Mouse (Mus musculus) heart, embryonic 10.5 days (tissue): Measurements from ENCODE around the gene Cmtm6. TPM values are rescaled to one million over a fixed set of nuclear protein-coding genes. Genes with fewer than 3 reads are reported as not detected.

Experiments used
- DNase-seq: peaks from one replicate; pipeline ENCODE4 v3.0.0-alpha.2; 2017; ENCODE audit warnings: low spot score
- H3K27ac ChIP-seq: fragments of 300-500 bp; sonication (generic); 2 replicates; pipeline ENCODE4 v1.5.1; 2016; ENCODE audit warnings: mild to moderate bottlenecking
- H3K27me3 ChIP-seq: fragments of 300-500 bp; sonication (generic); 2 replicates; pipeline ENCODE4 v1.6.1; 2016; ENCODE audit warnings: mild to moderate bottlenecking; ENCODE audit not compliant: poor library complexity, insufficient read depth, severe bottlenecking
- H3K36me3 ChIP-seq: fragments of 300-500 bp; sonication (generic); 2 replicates; pipeline ENCODE4 v1.6.1; 2016; ENCODE audit warnings: mild to moderate bottlenecking, moderate library complexity
- H3K4me1 ChIP-seq: fragments of 300-500 bp; sonication (generic); 2 replicates; pipeline ENCODE4 v1.6.1; 2016; ENCODE audit warnings: mild to moderate bottlenecking
- H3K4me3 ChIP-seq: fragments of 300-500 bp; sonication (generic); 2 replicates; pipeline ENCODE4 v1.5.1; 2016; ENCODE audit warnings: mild to moderate bottlenecking, moderate library complexity
- H3K9me3 ChIP-seq: fragments of 300-500 bp; sonication (generic); 2 replicates; pipeline ENCODE4 v1.6.1; 2016; ENCODE audit warnings: mild to moderate bottlenecking, moderate library complexity
- WGBS: fragments of 180-500 bp; shearing (Covaris S2); methylation state at CpG from one replicate; pipeline ENCODE4 v1.1.7; 2016; 5-methylcytosine and 5-hydroxymethylcytosine counted together
- polyA plus RNA-seq: library from polyadenylated mRNA; unstranded; fragments of >200 nt; fragmentation: Nextera tagmentation; extraction: Ambion mirVana; gene quantifications from 2 replicates; pipeline ENCODE4 v1.2.1, GENCODE M21; 2016

Cmtm6 gene
- polyA plus RNA-seq, 1 experiment from 2014 or later = 39.4 TPM

DNA sequence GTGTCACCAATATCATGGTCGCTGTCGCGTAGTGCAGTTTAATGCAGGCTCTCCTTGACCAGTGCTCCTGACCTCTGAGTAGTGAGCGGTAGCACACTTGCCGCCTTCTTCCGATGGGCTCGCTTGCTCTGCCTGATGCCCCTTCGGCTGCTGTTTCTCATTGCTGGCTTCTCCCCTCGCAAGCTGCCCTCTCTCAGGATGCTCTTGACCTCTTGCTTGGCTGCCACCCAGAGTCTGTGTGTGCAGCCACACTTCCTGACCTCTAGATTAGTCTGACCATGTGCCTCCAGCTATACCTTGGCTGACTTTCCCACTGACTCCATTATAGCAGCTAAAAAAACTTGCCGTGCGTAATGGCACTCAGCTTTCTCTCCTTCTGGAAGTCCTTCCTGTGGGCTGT, 5.5 kb downstream of the Cmtm6 start:
- H3K27ac ChIP-seq = peak overlapping the region; percentile 74
- no peaks in the 10 kb centered on the region for H3K9me3 ChIP-seq
- H3K4me3 ChIP-seq = peak overlapping the region; percentile 22; the same call in 1 of the 2 replicates
- peaks cover 14% of the 10 kb centered on the region; the same call in 1 of the 2 replicates for H3K36me3 ChIP-seq
- 50% methylated on average over 11 of the region's 11 CpGs for WGBS
- DNase-seq = no peak
- H3K27me3 ChIP-seq = no peaks in the 10 kb centered on the region
- peaks cover 45% of the 10 kb centered on the region for H3K4me1 ChIP-seq

DNA sequence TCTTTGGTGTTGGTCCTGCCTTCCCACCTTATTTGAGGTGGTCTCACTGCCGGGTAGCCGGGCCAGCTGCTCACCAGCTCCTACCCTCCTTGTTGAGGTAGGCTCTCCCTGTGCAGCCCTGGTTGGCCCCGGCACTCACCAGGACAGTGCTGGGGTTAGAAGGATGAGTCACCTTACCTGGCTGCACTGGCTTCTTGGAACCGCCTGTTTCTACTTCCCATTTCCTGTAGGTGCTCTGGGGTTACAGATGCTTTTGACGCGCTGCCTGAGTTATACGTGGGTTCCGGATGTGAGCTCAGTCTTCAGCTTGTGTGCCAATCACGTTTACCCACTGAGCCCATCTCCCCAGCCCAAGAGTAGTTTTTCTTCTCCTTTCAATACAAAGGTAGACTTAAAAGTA, 9.4 kb downstream of the Cmtm6 start:
- DNase-seq = no peak
- Histone ChIP-seq H3K36me3 (peaks cover 14% of the 10 kb centered on the region; the same call in 1 of the 2 replicates), H3K4me3 (no peak overlapping the region), H3K27ac (no peak overlapping the region), H3K9me3 (no peaks in the 10 kb centered on the region), H3K4me1 (peaks cover 26% of the 10 kb centered on the region), H3K27me3 (no peaks in the 10 kb centered on the region)
- 90% methylated on average over 9 of the region's 9 CpGs for WGBS

GRCm38 (mm10) chr9:114742731-114743130, 11.8 kb downstream of the Cmtm6 start:
- Histone ChIP-seq H3K9me3 (no peaks in the 10 kb centered on the region), H3K27me3 (no peaks in the 10 kb centered on the region), H3K27ac (no peak overlapping the region), H3K4me1 (peaks cover 18% of the 10 kb centered on the region), H3K36me3 (peaks cover 33% of the 10 kb centered on the region), H3K4me3 (no peak overlapping the region)
- WGBS = 55% methylated on average over 2 of the region's 2 CpGs
- DNase-seq = no peak

- H3K27me3 ChIP-seq = no peaks in the 10 kb centered on the region
- 37% methylated on average over 4 of the region's 4 CpGs for WGBS
- no peak overlapping the region for H3K4me3 ChIP-seq
- no peak overlapping the region for H3K27ac ChIP-seq
- H3K4me1 ChIP-seq = peaks cover 19% of the 10 kb centered on the region
- DNase-seq = no peak
- H3K36me3 ChIP-seq = peaks cover 45% of the 10 kb centered on the region
- no peaks in the 10 kb centered on the region for H3K9me3 ChIP-seq
Measured at GRCm38 (mm10) chr9:114745163-114745562, 14.2 kb downstream of the Cmtm6 start.

DNA sequence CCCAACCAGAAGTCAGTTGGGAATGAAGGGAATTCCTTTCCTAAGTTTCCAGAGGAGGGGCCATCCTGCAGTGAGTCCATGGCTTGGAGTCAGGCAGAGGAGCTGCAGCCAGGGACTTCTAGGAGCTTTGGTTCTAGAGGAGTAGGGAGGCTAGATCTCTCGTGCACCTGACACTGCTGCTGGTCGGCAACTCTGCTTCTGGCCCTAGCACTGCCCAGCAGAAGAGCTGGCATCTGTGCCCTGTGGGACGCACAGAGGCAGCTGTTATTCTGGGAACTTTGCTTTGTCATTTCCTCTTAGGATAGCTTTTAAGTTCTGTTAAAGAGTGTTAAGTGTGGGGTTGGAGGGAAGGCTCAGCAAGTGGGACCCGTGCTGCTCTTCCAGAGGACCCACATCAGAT, 14.7 kb downstream of the Cmtm6 start:
- H3K27ac ChIP-seq = no peak overlapping the region
- H3K4me3 ChIP-seq = no peak overlapping the region
- H3K36me3 ChIP-seq = peaks cover 45% of the 10 kb centered on the region
- H3K4me1 ChIP-seq = peaks cover 19% of the 10 kb centered on the region
- no peaks in the 10 kb centered on the region for H3K9me3 ChIP-seq
- 72% methylated on average over 4 of the region's 4 CpGs for WGBS
- no peaks in the 10 kb centered on the region for H3K27me3 ChIP-seq
- no peak for DNase-seq

DNA sequence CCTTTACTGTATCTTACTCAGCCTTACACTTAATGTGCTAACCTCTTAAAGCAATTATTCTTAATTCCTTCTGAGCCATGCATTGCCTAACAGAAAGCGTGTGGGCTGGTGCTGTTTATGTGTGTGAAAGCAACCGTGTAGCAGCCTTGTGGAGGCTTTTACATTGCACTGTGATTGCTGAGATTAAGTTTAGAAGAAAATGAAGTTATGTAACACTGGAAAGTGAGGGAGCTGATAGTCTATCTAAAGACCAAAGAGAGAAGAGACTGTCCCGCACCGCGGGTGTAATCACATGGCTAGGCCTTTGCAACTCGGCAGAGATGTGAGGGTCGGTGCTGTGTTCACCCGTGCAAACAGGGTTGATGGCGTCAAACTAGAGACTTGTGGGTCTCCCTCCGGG, 16.1 kb downstream of the Cmtm6 start:
- 78% methylated on average over 10 of the region's 10 CpGs for WGBS
- Histone ChIP-seq H3K9me3 (no peaks in the 10 kb centered on the region), H3K4me1 (peaks cover 19% of the 10 kb centered on the region), H3K27ac (no peak overlapping the region), H3K36me3 (peaks cover 45% of the 10 kb centered on the region), H3K4me3 (no peak overlapping the region), H3K27me3 (no peaks in the 10 kb centered on the region)
- no peak for DNase-seq

- Histone ChIP-seq H3K9me3 (no peaks in the 10 kb centered on the region), H3K36me3 (peaks cover 45% of the 10 kb centered on the region)
Measured at GRCm38 (mm10) chr9:114747466-114747865, 16.6 kb downstream of the Cmtm6 start.

DNA sequence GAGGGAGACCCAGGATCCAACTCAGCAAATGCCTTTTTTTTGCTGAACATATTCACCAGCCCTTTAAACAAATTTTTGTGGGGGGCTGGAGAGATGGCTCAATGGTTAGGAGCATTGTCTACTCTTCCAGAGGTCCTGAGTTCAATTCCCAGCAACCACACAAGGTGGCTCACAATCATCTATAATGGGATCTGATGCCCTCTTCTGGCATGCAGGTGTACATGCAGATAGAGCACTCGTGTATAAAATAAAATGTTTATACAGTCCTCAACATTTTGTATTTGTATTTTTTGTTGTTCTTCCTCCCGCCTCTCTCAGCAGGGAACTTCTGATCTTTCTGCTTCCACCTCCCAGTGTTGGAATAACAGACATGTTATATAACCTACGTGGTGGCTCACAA, 20.7 kb downstream of the Cmtm6 start:
- WGBS = 82% methylated on average over 3 of the region's 3 CpGs
- H3K36me3 ChIP-seq = peaks cover 57% of the 10 kb centered on the region
- no peak overlapping the region for H3K27ac ChIP-seq
- H3K4me1 ChIP-seq = peaks cover 14% of the 10 kb centered on the region
- no peaks in the 10 kb centered on the region for H3K9me3 ChIP-seq
- H3K4me3 ChIP-seq = no peak overlapping the region
- DNase-seq = no peak
- no peaks in the 10 kb centered on the region for H3K27me3 ChIP-seq

More at GRCm38 (mm10) chr9:114747466-114747865, 16.6 kb downstream of the Cmtm6 start:
- no peak overlapping the region for H3K27ac ChIP-seq
- DNase-seq = no peak
- no peak overlapping the region for H3K4me3 ChIP-seq
- H3K4me1 ChIP-seq = peaks cover 22% of the 10 kb centered on the region
- H3K27me3 ChIP-seq = no peaks in the 10 kb centered on the region
- 75% methylated on average over 12 of the region's 12 CpGs for WGBS

DNA sequence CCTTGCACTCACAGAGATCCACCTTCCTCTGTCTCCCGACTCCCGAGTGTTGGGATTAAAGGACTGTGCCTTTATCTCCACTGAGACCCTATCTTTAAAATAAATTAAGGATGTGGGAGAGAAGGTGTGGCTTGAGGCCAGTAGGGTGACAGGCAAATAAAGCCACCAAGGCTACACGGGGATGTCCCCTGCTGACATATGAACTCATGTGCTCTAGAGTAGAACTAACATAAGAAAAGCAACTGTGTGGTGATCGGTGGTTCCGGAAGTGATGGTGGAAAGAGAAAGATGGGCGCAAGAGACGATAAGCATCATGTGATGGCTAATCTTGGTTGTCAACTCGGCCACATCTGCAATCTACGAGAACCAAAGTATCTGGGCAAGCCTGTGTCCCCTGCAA, 21.4 kb downstream of the Cmtm6 start:
- WGBS = 65% methylated on average over 9 of the region's 9 CpGs
- DNase-seq = no peak
- Histone ChIP-seq H3K36me3 (peaks cover 57% of the 10 kb centered on the region), H3K27ac (no peak overlapping the region), H3K4me1 (peaks cover 14% of the 10 kb centered on the region), H3K9me3 (no peaks in the 10 kb centered on the region), H3K4me3 (peak overlapping the region; percentile 69; the same call in 1 of the 2 replicates), H3K27me3 (no peaks in the 10 kb centered on the region)

DNA sequence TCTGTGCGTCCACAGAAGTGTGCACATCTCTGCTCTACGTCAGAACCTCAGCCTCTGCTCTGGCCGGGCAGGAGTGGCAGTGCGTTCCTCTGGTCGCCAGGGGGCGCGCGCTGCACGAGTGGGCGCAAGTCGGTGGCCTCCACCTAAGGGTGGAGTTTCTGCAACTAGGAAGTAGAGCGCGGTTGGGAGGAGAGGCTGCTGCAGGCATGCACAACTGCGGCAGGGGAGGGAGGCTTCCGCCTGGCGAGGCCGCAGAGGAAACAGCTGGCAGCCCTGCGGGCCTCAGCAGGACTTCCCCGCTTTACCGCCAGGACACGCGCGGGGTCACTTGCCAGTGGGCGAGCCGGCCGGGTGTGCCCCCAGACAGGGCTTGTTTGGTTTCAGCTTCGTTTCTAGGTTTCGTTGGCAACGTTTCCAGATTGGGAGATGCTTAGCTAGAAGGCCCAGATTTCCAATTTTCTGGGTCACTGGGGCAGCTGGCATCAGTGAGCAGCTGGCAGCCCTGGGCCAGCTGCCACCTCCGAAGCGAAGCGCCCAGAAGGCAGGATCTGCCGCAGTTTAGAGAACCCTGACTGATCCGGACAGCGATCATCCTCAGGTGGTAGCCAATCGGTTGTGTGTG, 22.1 kb downstream of the Cmtm6 start:
- Histone ChIP-seq H3K9me3 (no peaks in the 10 kb centered on the region), H3K27me3 (no peaks in the 10 kb centered on the region), H3K4me3 (peak overlapping the region; percentile 69), H3K36me3 (peaks cover 52% of the 10 kb centered on the region), H3K27ac (peak overlapping the region; percentile 86), H3K4me1 (peaks cover 11% of the 10 kb centered on the region)
- WGBS = 9% methylated on average over 36 of the region's 36 CpGs
- peak; percentile 93 for DNase-seq

GRCm38 (mm10) chr9:114758272-114758671, 27.4 kb downstream of the Cmtm6 start:
- no peak overlapping the region for H3K4me3 ChIP-seq
- peaks cover 77% of the 10 kb centered on the region for H3K36me3 ChIP-seq
- peaks cover under 1% of the 10 kb centered on the region for H3K4me1 ChIP-seq
- no peaks in the 10 kb centered on the region for H3K27me3 ChIP-seq
- no peak overlapping the region for H3K27ac ChIP-seq
- no peak for DNase-seq
- 72% methylated on average over 7 of the region's 7 CpGs for WGBS
- no peaks in the 10 kb centered on the region for H3K9me3 ChIP-seq

GRCm38 (mm10) chr9:114758801-114759200, 27.9 kb downstream of the Cmtm6 start:
- WGBS = 86% methylated on average over 5 of the region's 5 CpGs
- DNase-seq = no peak

DNA sequence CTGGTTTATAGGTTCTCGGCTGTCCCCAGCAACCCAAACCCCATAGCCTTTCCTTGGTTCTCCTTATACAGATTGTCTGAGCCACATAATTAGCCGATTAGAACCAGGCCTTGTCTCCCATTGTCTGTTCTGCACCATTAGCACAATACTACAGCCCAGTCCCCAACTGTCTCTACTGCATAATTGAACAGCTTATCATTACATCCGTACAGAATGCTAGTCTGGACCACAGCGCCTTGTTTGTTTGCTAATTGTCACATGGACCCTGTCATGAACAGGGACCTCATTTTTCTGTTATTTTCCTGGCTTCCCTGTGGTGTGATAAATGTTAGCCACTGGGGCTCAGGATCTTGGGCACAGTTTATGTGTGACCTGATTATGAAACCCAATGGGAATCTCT, 29.0 kb downstream of the Cmtm6 start:
- DNase-seq = no peak
- Histone ChIP-seq H3K36me3 (peaks cover 76% of the 10 kb centered on the region), H3K9me3 (no peaks in the 10 kb centered on the region), H3K4me1 (no peaks in the 10 kb centered on the region), H3K27me3 (no peaks in the 10 kb centered on the region), H3K4me3 (no peak overlapping the region), H3K27ac (no peak overlapping the region)
- 86% methylated on average over 4 of the region's 4 CpGs for WGBS

More at GRCm38 (mm10) chr9:114758801-114759200, 27.9 kb downstream of the Cmtm6 start:
- Histone ChIP-seq H3K9me3 (no peaks in the 10 kb centered on the region), H3K4me3 (no peak overlapping the region), H3K36me3 (peaks cover 79% of the 10 kb centered on the region), H3K27me3 (no peaks in the 10 kb centered on the region), H3K27ac (no peak overlapping the region), H3K4me1 (no peaks in the 10 kb centered on the region)

- Histone ChIP-seq H3K27me3 (no peaks in the 10 kb centered on the region), H3K9me3 (no peaks in the 10 kb centered on the region), H3K27ac (no peak overlapping the region), H3K4me1 (no peaks in the 10 kb centered on the region), H3K4me3 (no peak overlapping the region), H3K36me3 (peaks cover 75% of the 10 kb centered on the region)
- WGBS = 80% methylated on average over 5 of the region's 5 CpGs
- DNase-seq = no peak
Measured at GRCm38 (mm10) chr9:114760353-114760752, 29.4 kb downstream of the Cmtm6 start.
